Mouse (Mus musculus) heart, adult 2 months (tissue): ENCODE results near the gene Eva1a.

Source experiments
- CTCF ChIP-seq: fragments of 200-600 bp; IDR thresholded peaks from 2 replicates; pipeline ENCODE4 v1.8.1; 2022; ENCODE audit warnings: antibody characterized with exemption, mild to moderate bottlenecking, moderate library complexity
- EP300 ChIP-seq: fragments of 200-500 bp; IDR thresholded peaks from 2 replicates; pipeline ENCODE4 v1.6.1; 2011; ENCODE audit warnings: low read depth, low read length, control low read depth; ENCODE audit not compliant: insufficient read depth
- POLR2A ChIP-seq: fragments of 200-500 bp; IDR thresholded peaks from 2 replicates; pipeline ENCODE4 v1.6.1; 2011; ENCODE audit warnings: mild to moderate bottlenecking, low read depth, low read length, control low read depth; ENCODE audit not compliant: insufficient read depth

DNA sequence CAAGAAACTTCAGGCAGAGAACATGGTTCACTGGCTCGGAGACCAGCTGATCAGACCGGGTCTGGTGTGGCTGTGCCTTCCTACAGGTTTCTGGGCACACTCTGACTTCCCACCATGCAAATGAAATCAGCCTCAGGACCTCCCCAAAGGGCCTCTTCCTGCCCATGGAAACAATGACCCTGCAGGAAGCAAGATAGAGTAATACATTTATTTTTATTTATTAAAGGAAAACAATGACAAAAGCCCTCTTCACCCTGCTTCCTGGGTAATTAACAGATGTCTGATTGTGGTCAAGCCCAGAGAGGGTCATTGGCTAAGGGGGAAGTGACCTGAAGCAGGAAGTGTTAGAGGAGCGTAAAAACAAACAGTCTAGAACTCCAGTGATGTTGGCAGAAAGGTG is 43.4 kb downstream of the Eva1a start:
- TF ChIP-seq CTCF, result no peak
- no peak; the same call in 1 of the 2 replicates for TF ChIP-seq POLR2A
- TF ChIP-seq EP300, result peak; percentile 71; the same call in 1 of the 2 replicates
